Mouse (Mus musculus) embryo, embryonic 10.5 days (tissue): Measurements from ENCODE around the gene Clcn7.

ENCODE experiments used
- DNase-seq: peaks from one replicate; pipeline ENCODE4 v3.0.0-alpha.2; 2015; ENCODE audit warnings: low spot score

The Clcn7 gene

GRCm38 (mm10) chr17:25127681-25128080, 5.5 kb upstream of the Clcn7 start:
- DNase-seq: no peak

GRCm38 (mm10) chr17:25130060-25130459, 3.1 kb upstream of the Clcn7 start:
- peak; percentile 11 for DNase-seq

- no peak for DNase-seq
Observed at GRCm38 (mm10) chr17:25135622-25136021, 2.4 kb downstream of the Clcn7 start.

- DNase-seq: no peak
Observed at GRCm38 (mm10) chr17:25138803-25139202, 5.6 kb downstream of the Clcn7 start.

- DNase-seq: peak; percentile 7
Observed at GRCm38 (mm10) chr17:25139960-25140359, 6.8 kb downstream of the Clcn7 start.

- DNase-seq: no peak
Observed at GRCm38 (mm10) chr17:25162161-25162560, 29.0 kb downstream of the Clcn7 start, which contains the start of gene Ccdc154. Gene Ccdc154, plus strand, starts transcription at chr17:25162461.

GRCm38 (mm10) chr17:25163387-25163786, 30.2 kb downstream of the Clcn7 start:
- no peak for DNase-seq

- DNase-seq: no peak
Observed at GRCm38 (mm10) chr17:25164770-25165169, 31.6 kb downstream of the Clcn7 start.

GRCm38 (mm10) chr17:25165970-25166671, 32.9 kb downstream of the Clcn7 start:
- DNase-seq: no peak

GRCm38 (mm10) chr17:25169706-25170105, 36.5 kb downstream of the Clcn7 start:
- DNase-seq: no peak

GRCm38 (mm10) chr17:25172558-25172957, 39.4 kb downstream of the Clcn7 start:
- DNase-seq: no peak

GRCm38 (mm10) chr17:25175411-25175810, 42.2 kb downstream of the Clcn7 start, which contains the start of gene Gm38655:
Gene Gm38655, minus strand, starts transcription at chr17:25175471.
- no peak for DNase-seq

GRCm38 (mm10) chr17:25183232-25183631, 50.0 kb downstream of the Clcn7 start:
- DNase-seq: peak; percentile 3

- peak; percentile 99 for DNase-seq
Observed at GRCm38 (mm10) chr17:25184129-25184691, 51.0 kb downstream of the Clcn7 start, which contains the start of gene BC003965. Gene BC003965, plus strand, starts transcription at chr17:25184554.

- peak; percentile 3 for DNase-seq
Observed at GRCm38 (mm10) chr17:25184961-25185360, 51.8 kb downstream of the Clcn7 start.

- no peak for DNase-seq
Observed at GRCm38 (mm10) chr17:25187784-25188149, 54.6 kb downstream of the Clcn7 start.

GRCm38 (mm10) chr17:25188150-25189031, 55.2 kb downstream of the Clcn7 start, which contains the start of gene Unkl:
Gene Unkl, plus strand, starts transcription at chr17:25188397.
- peak; percentile 73 for DNase-seq

- DNase-seq: no peak
Observed at GRCm38 (mm10) chr17:25189091-25189490, 55.9 kb downstream of the Clcn7 start.

- no peak for DNase-seq
Observed at GRCm38 (mm10) chr17:25202401-25202800, 69.2 kb downstream of the Clcn7 start.

GRCm38 (mm10) chr17:25210006-25210405, 76.8 kb downstream of the Clcn7 start:
- DNase-seq: no peak

GRCm38 (mm10) chr17:25210680-25211466, 77.7 kb downstream of the Clcn7 start:
- DNase-seq: no peak

GRCm38 (mm10) chr17:25211705-25212104, 78.5 kb downstream of the Clcn7 start:
- DNase-seq: no peak
